Mouse (Mus musculus): ENCODE results near the gene Ccl27a. TPM values are rescaled to one million over a fixed set of nuclear protein-coding genes. Genes with fewer than 3 reads are reported as not detected.
"Not testable (repeated sequence)": the region's sequence is repeated elsewhere in the genome, so short reads cannot be mapped to it uniquely, and the experiment has no call there.

Gene Ccl27a
- polyA plus RNA-seq (2015; fragmentation: Nextera tagmentation; extraction: Ambion mirVana) = 30.5 and 33.2 TPM in 2 replicates

- not testable (repeated sequence) for ATAC-seq (ENCODE audit: low read depth); H3K9ac ChIP-seq (ENCODE audit: low read length)
Measured at GRCm38 (mm10) chr4:41774002-41774401, at the start of gene Ccl27a. Gene Ccl27a, minus strand, starts transcription at chr4:41774247.

GRCm38 (mm10) chr4:41783197-41783596 is 9.2 kb upstream of the Ccl27a start:
- not testable (repeated sequence) for H3K4me3 ChIP-seq (ENCODE audit: low read length); ATAC-seq (ENCODE audit: low read depth); H3K9me3 ChIP-seq (ENCODE audit: control insufficient read depth, low read length); H3K27me3 ChIP-seq (ENCODE audit: control insufficient read depth, insufficient read depth, low read depth, low read length); H3K4me2 ChIP-seq (ENCODE audit: low read depth, low read length); H3K27ac ChIP-seq (ENCODE audit: low read length); H3K9ac ChIP-seq (ENCODE audit: low read length); H3K4me1 ChIP-seq (replicated peaks; ENCODE audit: control insufficient read depth, insufficient read depth, low read length); H3K36me3 ChIP-seq (ENCODE audit: control insufficient read depth, insufficient read depth, low read length)
- 45% methylated on average over 2 of the region's 3 CpGs for WGBS

More at GRCm38 (mm10) chr4:41774002-41774401, at the start of gene Ccl27a:
- H3K4me1 ChIP-seq (replicated peaks; ENCODE audit: control insufficient read depth, insufficient read depth, low read length); H3K27me3 ChIP-seq (ENCODE audit: control insufficient read depth, insufficient read depth, low read depth, low read length); H3K27ac ChIP-seq (ENCODE audit: low read length); H3K9me3 ChIP-seq (ENCODE audit: control insufficient read depth, low read length); H3K36me3 ChIP-seq (ENCODE audit: control insufficient read depth, insufficient read depth, low read length): not testable (repeated sequence)
- Histone ChIP-seq H3K4me2 (ENCODE audit: low read depth, low read length) (peak within 1 kb of the TSS; percentile 51), H3K4me3 (ENCODE audit: low read length) (peak within 1 kb of the TSS; percentile 46)
- WGBS = 3% methylated on average over 12 of the region's 14 CpGs

- not testable (repeated sequence) for H3K27me3 ChIP-seq (ENCODE audit: control insufficient read depth, insufficient read depth, low read depth, low read length); H3K4me3 ChIP-seq (ENCODE audit: low read length); H3K4me2 ChIP-seq (ENCODE audit: low read depth, low read length); H3K27ac ChIP-seq (ENCODE audit: low read length); H3K4me1 ChIP-seq (replicated peaks; ENCODE audit: control insufficient read depth, insufficient read depth, low read length); H3K36me3 ChIP-seq (ENCODE audit: control insufficient read depth, insufficient read depth, low read length); ATAC-seq (ENCODE audit: low read depth); H3K9ac ChIP-seq (ENCODE audit: low read length); H3K9me3 ChIP-seq (ENCODE audit: control insufficient read depth, low read length)
- 64% methylated on average over 3 of the region's 4 CpGs for WGBS
Measured at GRCm38 (mm10) chr4:41782711-41783110, 8.7 kb upstream of the Ccl27a start.

- H3K4me2 ChIP-seq (ENCODE audit: low read depth, low read length); H3K4me3 ChIP-seq (ENCODE audit: low read length); ATAC-seq (ENCODE audit: low read depth); H3K4me1 ChIP-seq (replicated peaks; ENCODE audit: control insufficient read depth, insufficient read depth, low read length); H3K36me3 ChIP-seq (ENCODE audit: control insufficient read depth, insufficient read depth, low read length); H3K27me3 ChIP-seq (ENCODE audit: control insufficient read depth, insufficient read depth, low read depth, low read length); H3K9ac ChIP-seq (ENCODE audit: low read length); H3K9me3 ChIP-seq (ENCODE audit: control insufficient read depth, low read length); H3K27ac ChIP-seq (ENCODE audit: low read length): not testable (repeated sequence)
- 24% methylated on average over 16 of the region's 21 CpGs for WGBS
Measured at GRCm38 (mm10) chr4:41781748-41782485, 7.9 kb upstream of the Ccl27a start.

GRCm38 (mm10) chr4:41781271-41781670 is 7.2 kb upstream of the Ccl27a start:
- not testable (repeated sequence) for H3K9me3 ChIP-seq (ENCODE audit: control insufficient read depth, low read length); H3K4me2 ChIP-seq (ENCODE audit: low read depth, low read length)
- 23% methylated on average over 7 of the region's 9 CpGs for WGBS

GRCm38 (mm10) chr4:41775840-41776239 is 1.8 kb upstream of the Ccl27a start:
- not testable (repeated sequence) for ATAC-seq (ENCODE audit: low read depth); H3K4me1 ChIP-seq (replicated peaks; ENCODE audit: control insufficient read depth, insufficient read depth, low read length); H3K27ac ChIP-seq (ENCODE audit: low read length); H3K27me3 ChIP-seq (ENCODE audit: control insufficient read depth, insufficient read depth, low read depth, low read length); H3K4me2 ChIP-seq (ENCODE audit: low read depth, low read length); H3K36me3 ChIP-seq (ENCODE audit: control insufficient read depth, insufficient read depth, low read length); H3K4me3 ChIP-seq (ENCODE audit: low read length); H3K9me3 ChIP-seq (ENCODE audit: control insufficient read depth, low read length); H3K9ac ChIP-seq (ENCODE audit: low read length)
- WGBS = 63% methylated on average over 1 of the region's 1 CpGs

More at GRCm38 (mm10) chr4:41781271-41781670, 7.2 kb upstream of the Ccl27a start:
- not testable (repeated sequence) for H3K27ac ChIP-seq (ENCODE audit: low read length); H3K27me3 ChIP-seq (ENCODE audit: control insufficient read depth, insufficient read depth, low read depth, low read length); H3K9ac ChIP-seq (ENCODE audit: low read length); H3K36me3 ChIP-seq (ENCODE audit: control insufficient read depth, insufficient read depth, low read length); H3K4me1 ChIP-seq (replicated peaks; ENCODE audit: control insufficient read depth, insufficient read depth, low read length); ATAC-seq (ENCODE audit: low read depth); H3K4me3 ChIP-seq (ENCODE audit: low read length)

GRCm38 (mm10) chr4:41774506-41774905 is 459 bp upstream of the Ccl27a start:
- Histone ChIP-seq H3K4me3 (ENCODE audit: low read length) (peak overlapping the region; percentile 46), H3K4me2 (ENCODE audit: low read depth, low read length) (peak overlapping the region; percentile 46)
- H3K36me3 ChIP-seq (ENCODE audit: control insufficient read depth, insufficient read depth, low read length); H3K27me3 ChIP-seq (ENCODE audit: control insufficient read depth, insufficient read depth, low read depth, low read length); H3K4me1 ChIP-seq (replicated peaks; ENCODE audit: control insufficient read depth, insufficient read depth, low read length); H3K27ac ChIP-seq (ENCODE audit: low read length); H3K9ac ChIP-seq (ENCODE audit: low read length); ATAC-seq (ENCODE audit: low read depth); H3K9me3 ChIP-seq (ENCODE audit: control insufficient read depth, low read length): not testable (repeated sequence)
- 63% methylated on average over 3 of the region's 3 CpGs for WGBS

- peak overlapping the region; percentile 51 for H3K4me2 ChIP-seq (ENCODE audit: low read depth, low read length)
- H3K9me3 ChIP-seq (ENCODE audit: control insufficient read depth, low read length); H3K9ac ChIP-seq (ENCODE audit: low read length); H3K27ac ChIP-seq (ENCODE audit: low read length); ATAC-seq (ENCODE audit: low read depth); H3K36me3 ChIP-seq (ENCODE audit: control insufficient read depth, insufficient read depth, low read length); H3K27me3 ChIP-seq (ENCODE audit: control insufficient read depth, insufficient read depth, low read depth, low read length); H3K4me1 ChIP-seq (replicated peaks; ENCODE audit: control insufficient read depth, insufficient read depth, low read length): not testable (repeated sequence)
- peak overlapping the region; percentile 46 for H3K4me3 ChIP-seq (ENCODE audit: low read length)
- WGBS = under 1% methylated on average over 16 of the region's 25 CpGs
Measured at GRCm38 (mm10) chr4:41773502-41773901, 545 bp downstream of the Ccl27a start.

- WGBS = 7% methylated on average over 7 of the region's 16 CpGs
- peak overlapping the region; percentile 27 for H3K4me3 ChIP-seq (ENCODE audit: low read length)
Measured at GRCm38 (mm10) chr4:41772946-41773345, 1.1 kb downstream of the Ccl27a start.

More at GRCm38 (mm10) chr4:41772946-41773345, 1.1 kb downstream of the Ccl27a start:
- not testable (repeated sequence) for ATAC-seq (ENCODE audit: low read depth); H3K36me3 ChIP-seq (ENCODE audit: control insufficient read depth, insufficient read depth, low read length); H3K4me1 ChIP-seq (replicated peaks; ENCODE audit: control insufficient read depth, insufficient read depth, low read length); H3K9me3 ChIP-seq (ENCODE audit: control insufficient read depth, low read length); H3K27ac ChIP-seq (ENCODE audit: low read length); H3K27me3 ChIP-seq (ENCODE audit: control insufficient read depth, insufficient read depth, low read depth, low read length)
- peak overlapping the region; percentile 45 for H3K4me2 ChIP-seq (ENCODE audit: low read depth, low read length)
- H3K9ac ChIP-seq (ENCODE audit: low read length) = peak overlapping the region; percentile 11; the same call in 1 of the 2 replicates

All from lung, embryonic 16.5 days (tissue).